Mouse (Mus musculus) C2C12 (cell line): ENCODE results near the gene Dtx3.

Experiments
- CTCF ChIP-seq: IDR thresholded peaks from one replicate; pipeline ENCODE4 v1.5.1; 2011; ENCODE audit not compliant: control insufficient read depth, insufficient read depth, insufficient read length
- MAX ChIP-seq: IDR thresholded peaks from one replicate; pipeline ENCODE4 v1.6.1; 2011; ENCODE audit warnings: mild to moderate bottlenecking, control low read depth
- MYOG ChIP-seq: IDR thresholded peaks from one replicate; pipeline ENCODE4 v1.6.1; 2011; ENCODE audit not compliant: control insufficient read depth, insufficient read length; ENCODE audit errors: extremely low read depth
- USF1 ChIP-seq: IDR thresholded peaks from one replicate; pipeline ENCODE4 v1.6.1; 2011; ENCODE audit warnings: low read depth, mild to moderate bottlenecking, control low read depth, moderate library complexity

DNA sequence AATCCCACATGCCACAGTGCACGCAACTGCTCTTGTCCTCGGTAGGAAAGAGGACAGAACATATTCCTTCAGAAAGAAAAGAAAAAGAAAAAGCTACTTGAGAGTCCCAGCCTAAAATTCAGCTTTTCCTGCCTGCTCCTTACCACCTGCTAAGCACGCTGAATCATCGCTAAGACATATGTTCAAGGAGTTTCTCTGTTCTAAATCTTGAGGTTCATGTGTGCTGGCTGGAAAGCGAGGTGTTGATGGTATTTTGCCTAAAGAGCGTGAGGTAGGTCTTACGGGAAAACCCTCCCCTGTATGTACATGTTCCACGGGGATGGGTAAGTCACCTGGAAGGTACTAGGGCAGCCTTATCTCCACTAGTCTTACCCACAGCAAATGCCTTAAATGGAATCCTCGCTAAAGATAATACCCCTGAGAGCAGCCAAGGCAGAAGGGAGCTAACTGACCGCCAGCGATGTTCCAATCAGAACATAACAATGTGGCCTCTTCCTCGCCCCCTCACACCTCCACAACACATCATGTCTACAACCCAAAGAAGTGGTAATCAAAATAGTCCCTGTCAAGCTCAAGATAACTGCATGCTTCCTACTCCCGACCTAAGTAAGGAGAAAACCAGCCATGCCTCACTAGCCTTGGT, 14.5 kb upstream of the Dtx3 start:
- TF ChIP-seq CTCF (no peak), MYOG (no peak), MAX (no peak), USF1 (no peak)
